Mouse (Mus musculus): ENCODE measurements around the gene Arhgef26. TPM values are rescaled to one million over a fixed set of nuclear protein-coding genes. Genes with fewer than 3 reads are reported as not detected.

Arhgef26 gene
- polyA plus RNA-seq, 1 experiment = not detected

- TF ChIP-seq CTCF (IDR thresholded peaks at IDR 0.05; ENCODE audit: low read depth, low read length) (no peak), POLR2A (IDR thresholded peaks at IDR 0.05; ENCODE audit: borderline replicate concordance, low read depth, low read length) (no peak)
- no peak overlapping the region for H3K27ac ChIP-seq (ENCODE audit: insufficient read depth, low read depth, low read length)
- no peaks in the 10 kb centered on the region for H3K4me1 ChIP-seq (ENCODE audit: control insufficient read depth, insufficient read depth, low read length)
- H3K4me3 ChIP-seq (ENCODE audit: insufficient read depth, low read length) = no peak overlapping the region
Measured at GRCm38 (mm10) chr3:62404477-62405246, 66.5 kb downstream of the Arhgef26 start.

GRCm38 (mm10) chr3:62409555-62410182 lies 71.5 kb downstream of the Arhgef26 start:
- TF ChIP-seq CTCF (IDR thresholded peaks at IDR 0.05; ENCODE audit: low read depth, low read length) (no peak), POLR2A (IDR thresholded peaks at IDR 0.05; ENCODE audit: borderline replicate concordance, low read depth, low read length) (no peak)
- H3K4me1 ChIP-seq (ENCODE audit: control insufficient read depth, insufficient read depth, low read length) = no peaks in the 10 kb centered on the region
- no peak overlapping the region for H3K27ac ChIP-seq (ENCODE audit: insufficient read depth, low read depth, low read length)
- H3K4me3 ChIP-seq (ENCODE audit: insufficient read depth, low read length) = no peak overlapping the region

- H3K27ac ChIP-seq (ENCODE audit: insufficient read depth, low read depth, low read length) = no peak overlapping the region
- no peak for TF ChIP-seq POLR2A (IDR thresholded peaks at IDR 0.05; ENCODE audit: borderline replicate concordance, low read depth, low read length)
- no peak for TF ChIP-seq CTCF (IDR thresholded peaks at IDR 0.05; ENCODE audit: low read depth, low read length)
- H3K4me3 ChIP-seq (ENCODE audit: insufficient read depth, low read length) = no peak overlapping the region
- no peaks in the 10 kb centered on the region for H3K4me1 ChIP-seq (ENCODE audit: control insufficient read depth, insufficient read depth, low read length)
Measured at GRCm38 (mm10) chr3:62410491-62410890, 72.3 kb downstream of the Arhgef26 start.

GRCm38 (mm10) chr3:62412704-62413103 lies 74.6 kb downstream of the Arhgef26 start:
- Histone ChIP-seq H3K4me1 (ENCODE audit: control insufficient read depth, insufficient read depth, low read length) (no peaks in the 10 kb centered on the region), H3K27ac (ENCODE audit: insufficient read depth, low read depth, low read length) (no peak overlapping the region), H3K4me3 (ENCODE audit: insufficient read depth, low read length) (no peak overlapping the region)
- no peak for TF ChIP-seq CTCF (IDR thresholded peaks at IDR 0.05; ENCODE audit: low read depth, low read length)
- TF ChIP-seq POLR2A (IDR thresholded peaks at IDR 0.05; ENCODE audit: borderline replicate concordance, low read depth, low read length) = no peak

GRCm38 (mm10) chr3:62414926-62415325 lies 76.8 kb downstream of the Arhgef26 start:
- Histone ChIP-seq H3K4me3 (ENCODE audit: insufficient read depth, low read length) (no peak overlapping the region), H3K4me1 (ENCODE audit: control insufficient read depth, insufficient read depth, low read length) (no peaks in the 10 kb centered on the region), H3K27ac (ENCODE audit: insufficient read depth, low read depth, low read length) (no peak overlapping the region)
- no peak for TF ChIP-seq CTCF (IDR thresholded peaks at IDR 0.05; ENCODE audit: low read depth, low read length)
- TF ChIP-seq POLR2A (IDR thresholded peaks at IDR 0.05; ENCODE audit: borderline replicate concordance, low read depth, low read length) = no peak

GRCm38 (mm10) chr3:62417458-62417857 lies 79.3 kb downstream of the Arhgef26 start:
- H3K4me3 ChIP-seq (ENCODE audit: insufficient read depth, low read length) = no peak overlapping the region
- no peaks in the 10 kb centered on the region for H3K4me1 ChIP-seq (ENCODE audit: control insufficient read depth, insufficient read depth, low read length)
- no peak for TF ChIP-seq POLR2A (IDR thresholded peaks at IDR 0.05; ENCODE audit: borderline replicate concordance, low read depth, low read length)
- no peak for TF ChIP-seq CTCF (IDR thresholded peaks at IDR 0.05; ENCODE audit: low read depth, low read length)
- H3K27ac ChIP-seq (ENCODE audit: insufficient read depth, low read depth, low read length) = no peak overlapping the region

- no peaks in the 10 kb centered on the region for H3K4me1 ChIP-seq (ENCODE audit: control insufficient read depth, insufficient read depth, low read length)
- TF ChIP-seq POLR2A (IDR thresholded peaks at IDR 0.05; ENCODE audit: borderline replicate concordance, low read depth, low read length) (no peak), CTCF (IDR thresholded peaks at IDR 0.05; ENCODE audit: low read depth, low read length) (no peak)
- H3K27ac ChIP-seq (ENCODE audit: insufficient read depth, low read depth, low read length) = no peak overlapping the region
- H3K4me3 ChIP-seq (ENCODE audit: insufficient read depth, low read length) = no peak overlapping the region
Measured at GRCm38 (mm10) chr3:62418387-62419138, 80.4 kb downstream of the Arhgef26 start.

- TF ChIP-seq CTCF (IDR thresholded peaks at IDR 0.05; ENCODE audit: low read depth, low read length) = no peak
- no peak for TF ChIP-seq POLR2A (IDR thresholded peaks at IDR 0.05; ENCODE audit: borderline replicate concordance, low read depth, low read length)
- Histone ChIP-seq H3K4me3 (ENCODE audit: insufficient read depth, low read length) (no peak overlapping the region), H3K4me1 (ENCODE audit: control insufficient read depth, insufficient read depth, low read length) (no peaks in the 10 kb centered on the region)
Measured at GRCm38 (mm10) chr3:62433675-62434074, 95.5 kb downstream of the Arhgef26 start.

GRCm38 (mm10) chr3:62435923-62436322 lies 97.8 kb downstream of the Arhgef26 start:
- Histone ChIP-seq H3K4me1 (ENCODE audit: control insufficient read depth, insufficient read depth, low read length) (no peaks in the 10 kb centered on the region), H3K27ac (ENCODE audit: insufficient read depth, low read depth, low read length) (no peak overlapping the region), H3K4me3 (ENCODE audit: insufficient read depth, low read length) (no peak overlapping the region)
- TF ChIP-seq POLR2A (IDR thresholded peaks at IDR 0.05; ENCODE audit: borderline replicate concordance, low read depth, low read length) = no peak
- TF ChIP-seq CTCF (IDR thresholded peaks at IDR 0.05; ENCODE audit: low read depth, low read length) = no peak

More at GRCm38 (mm10) chr3:62433675-62434074, 95.5 kb downstream of the Arhgef26 start:
- H3K27ac ChIP-seq (ENCODE audit: insufficient read depth, low read depth, low read length) = no peak overlapping the region

Data from bone marrow macrophage, adult 2 months (primary cell).